Mouse (Mus musculus): ENCODE data around the gene Zfp652. TPM values are rescaled to one million over a fixed set of nuclear protein-coding genes. Genes with fewer than 3 reads are reported as not detected.
A peak's percentile ranks its signal among the peaks of the same experiment; 100 is the strongest.

Gene Zfp652
- polyA plus RNA-seq, 1 experiment from 2014 or later: 20.3 TPM

DNA sequence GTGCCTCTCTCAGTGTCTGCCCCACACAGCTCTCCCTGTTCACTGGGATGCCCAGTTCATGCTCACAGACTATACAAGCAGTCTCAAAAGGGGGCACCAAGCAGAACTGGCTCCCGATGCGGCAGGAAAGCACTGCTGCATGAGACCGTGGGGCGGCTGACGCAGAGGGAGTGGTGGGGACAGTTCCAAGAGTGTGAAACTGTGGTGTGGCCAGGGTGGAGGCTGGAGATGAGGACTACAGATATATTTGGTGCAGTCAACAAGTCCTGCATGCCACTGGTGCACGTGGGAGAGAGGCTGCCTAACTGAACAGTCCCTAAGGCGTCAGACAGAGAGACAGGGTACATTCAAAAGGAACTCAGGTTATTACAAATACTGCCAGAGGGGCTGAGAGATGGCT lies 23.5 kb upstream of the Zfp652 start:
- Histone ChIP-seq H3K36me3 (replicated peaks) (no peaks in the 10 kb centered on the region), H3K27me3 (replicated peaks; ENCODE audit: low read depth, poor library complexity, severe bottlenecking) (no peaks in the 10 kb centered on the region), H3K4me3 (no peak overlapping the region), H3K4me1 (peaks cover 33% of the 10 kb centered on the region), H3K27ac (replicated peaks) (peak overlapping the region; percentile 31), H3K9me3 (no peaks in the 10 kb centered on the region)
- WGBS: 74% methylated on average over 7 of the region's 7 CpGs
- DNase-seq (ENCODE audit: low spot score): no peak

- Histone ChIP-seq H3K27me3 (replicated peaks; ENCODE audit: low read depth, poor library complexity, severe bottlenecking) (no peaks in the 10 kb centered on the region), H3K4me1 (peaks cover 33% of the 10 kb centered on the region), H3K27ac (replicated peaks) (no peak overlapping the region), H3K9me3 (no peaks in the 10 kb centered on the region), H3K36me3 (replicated peaks) (no peaks in the 10 kb centered on the region), H3K4me3 (no peak overlapping the region)
- DNase-seq (ENCODE audit: low spot score): no peak
- WGBS: 90% methylated on average over 3 of the region's 3 CpGs
Observed at GRCm38 (mm10) chr11:95689544-95689943, 22.9 kb upstream of the Zfp652 start.

DNA sequence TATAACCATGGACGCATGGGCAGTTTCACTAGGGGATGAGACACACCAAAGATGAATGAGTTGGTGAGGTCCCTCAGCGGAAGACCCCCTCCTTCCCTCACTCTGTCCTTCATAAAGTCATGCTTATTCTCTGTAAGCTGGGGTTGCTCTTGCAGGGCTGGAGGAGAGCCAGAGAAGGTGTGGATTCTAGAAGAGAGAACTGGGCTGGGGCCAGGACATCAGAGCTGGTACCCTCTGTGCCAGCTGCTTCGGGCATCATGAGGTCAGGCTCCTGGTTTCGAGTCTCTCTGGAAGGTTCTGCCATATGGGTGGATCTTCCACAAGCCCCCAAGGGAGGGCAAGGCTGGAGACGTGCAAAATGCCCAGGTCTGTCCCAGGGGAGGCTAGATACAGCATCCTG lies 13.9 kb upstream of the Zfp652 start:
- Histone ChIP-seq H3K9me3 (no peaks in the 10 kb centered on the region), H3K27me3 (replicated peaks; ENCODE audit: low read depth, poor library complexity, severe bottlenecking) (no peaks in the 10 kb centered on the region), H3K4me3 (no peak overlapping the region), H3K27ac (replicated peaks) (peak overlapping the region; percentile 44; the same call in 1 of the 2 replicates), H3K36me3 (replicated peaks) (no peaks in the 10 kb centered on the region), H3K4me1 (peaks cover 5% of the 10 kb centered on the region)
- 87% methylated on average over 5 of the region's 5 CpGs for WGBS
- DNase-seq (ENCODE audit: low spot score): no peak

GRCm38 (mm10) chr11:95700778-95701739 lies 11.4 kb upstream of the Zfp652 start:
- H3K9me3 ChIP-seq: no peaks in the 10 kb centered on the region
- WGBS: 92% methylated on average over 13 of the region's 13 CpGs

GRCm38 (mm10) chr11:95704032-95704969 lies 8.2 kb upstream of the Zfp652 start:
- H3K27me3 ChIP-seq (replicated peaks; ENCODE audit: low read depth, poor library complexity, severe bottlenecking): no peaks in the 10 kb centered on the region
- no peaks in the 10 kb centered on the region for H3K36me3 ChIP-seq (replicated peaks)
- 91% methylated on average over 12 of the region's 12 CpGs for WGBS
- no peak overlapping the region for H3K27ac ChIP-seq (replicated peaks)
- no peaks in the 10 kb centered on the region for H3K9me3 ChIP-seq
- H3K4me1 ChIP-seq: peaks cover 12% of the 10 kb centered on the region
- no peak overlapping the region for H3K4me3 ChIP-seq
- no peak for DNase-seq (ENCODE audit: low spot score)

More at GRCm38 (mm10) chr11:95700778-95701739, 11.4 kb upstream of the Zfp652 start:
- no peak for DNase-seq (ENCODE audit: low spot score)
- no peak overlapping the region for H3K4me3 ChIP-seq
- H3K27ac ChIP-seq (replicated peaks): no peak overlapping the region
- H3K27me3 ChIP-seq (replicated peaks; ENCODE audit: low read depth, poor library complexity, severe bottlenecking): no peaks in the 10 kb centered on the region
- H3K36me3 ChIP-seq (replicated peaks): no peaks in the 10 kb centered on the region
- H3K4me1 ChIP-seq: peaks cover 5% of the 10 kb centered on the region

DNA sequence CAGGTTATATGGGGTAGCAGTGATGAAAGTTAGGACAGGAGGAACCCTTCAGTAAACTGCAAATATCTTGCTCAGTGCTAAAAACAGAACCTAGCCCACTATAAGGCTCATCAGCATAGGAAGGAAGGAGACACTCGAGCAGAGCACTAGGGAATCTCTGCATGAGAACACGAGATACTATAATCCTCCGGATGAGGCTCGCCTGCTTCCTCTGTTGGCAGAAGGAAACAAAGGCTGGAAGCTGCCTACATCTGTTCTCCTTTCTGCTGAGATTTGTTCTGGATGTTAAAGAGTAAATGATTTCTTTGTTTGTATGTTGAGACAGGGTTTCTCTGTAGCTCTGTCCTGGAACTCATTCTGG lies 7.5 kb upstream of the Zfp652 start:
- no peak overlapping the region for H3K27ac ChIP-seq (replicated peaks)
- no peaks in the 10 kb centered on the region for H3K27me3 ChIP-seq (replicated peaks; ENCODE audit: low read depth, poor library complexity, severe bottlenecking)
- no peak for DNase-seq (ENCODE audit: low spot score)
- H3K4me3 ChIP-seq: no peak overlapping the region
- H3K9me3 ChIP-seq: no peaks in the 10 kb centered on the region
- H3K36me3 ChIP-seq (replicated peaks): no peaks in the 10 kb centered on the region
- peaks cover 12% of the 10 kb centered on the region for H3K4me1 ChIP-seq
- 81% methylated on average over 4 of the region's 4 CpGs for WGBS

- no peak for DNase-seq (ENCODE audit: low spot score)
- no peaks in the 10 kb centered on the region for H3K9me3 ChIP-seq
- H3K27me3 ChIP-seq (replicated peaks; ENCODE audit: low read depth, poor library complexity, severe bottlenecking): no peaks in the 10 kb centered on the region
- H3K36me3 ChIP-seq (replicated peaks): no peaks in the 10 kb centered on the region
- H3K27ac ChIP-seq (replicated peaks): no peak overlapping the region
- 94% methylated on average over 6 of the region's 6 CpGs for WGBS
- H3K4me3 ChIP-seq: no peak overlapping the region
- peaks cover 34% of the 10 kb centered on the region for H3K4me1 ChIP-seq
Observed at GRCm38 (mm10) chr11:95709534-95710040, 2.9 kb upstream of the Zfp652 start.

DNA sequence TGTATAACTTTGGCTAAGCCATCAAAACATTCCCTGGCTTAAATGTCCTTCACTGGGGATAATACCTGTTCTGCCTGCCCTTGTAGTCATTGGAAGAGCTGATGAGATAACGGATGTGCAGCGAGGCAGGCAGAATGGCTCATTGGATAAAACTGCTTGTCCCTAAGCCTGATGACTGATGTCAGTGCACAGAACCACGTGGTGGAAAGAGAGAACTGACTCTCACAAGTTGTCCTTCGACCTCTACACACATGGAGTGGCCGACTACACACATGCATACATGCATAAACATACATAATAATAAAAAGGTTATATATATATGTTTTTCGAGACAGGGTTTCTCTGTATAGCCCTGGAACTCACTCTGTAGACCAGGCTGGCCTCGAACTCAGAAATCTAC lies 2.0 kb upstream of the Zfp652 start:
- WGBS: 82% methylated on average over 7 of the region's 7 CpGs
- no peak for DNase-seq (ENCODE audit: low spot score)
- no peak overlapping the region for H3K4me3 ChIP-seq
- no peaks in the 10 kb centered on the region for H3K36me3 ChIP-seq (replicated peaks)
- peaks cover 42% of the 10 kb centered on the region for H3K4me1 ChIP-seq
- H3K27me3 ChIP-seq (replicated peaks; ENCODE audit: low read depth, poor library complexity, severe bottlenecking): no peaks in the 10 kb centered on the region
- no peaks in the 10 kb centered on the region for H3K9me3 ChIP-seq
- no peak overlapping the region for H3K27ac ChIP-seq (replicated peaks)

- no peaks in the 10 kb centered on the region for H3K9me3 ChIP-seq
- 36% methylated on average over 12 of the region's 12 CpGs for WGBS
- H3K4me1 ChIP-seq: peaks cover 51% of the 10 kb centered on the region
- H3K36me3 ChIP-seq (replicated peaks): no peaks in the 10 kb centered on the region
- peak overlapping the region; percentile 92 for H3K4me3 ChIP-seq
- peak overlapping the region; percentile 98 for H3K27ac ChIP-seq (replicated peaks)
- peak; percentile 34 for DNase-seq (ENCODE audit: low spot score)
- no peaks in the 10 kb centered on the region for H3K27me3 ChIP-seq (replicated peaks; ENCODE audit: low read depth, poor library complexity, severe bottlenecking)
Observed at GRCm38 (mm10) chr11:95712085-95712562, 349 bp upstream of the Zfp652 start.

- H3K4me1 ChIP-seq: peaks cover 40% of the 10 kb centered on the region
- H3K27me3 ChIP-seq (replicated peaks; ENCODE audit: low read depth, poor library complexity, severe bottlenecking): no peaks in the 10 kb centered on the region
- no peak for DNase-seq (ENCODE audit: low spot score)
- peak overlapping the region; percentile 92 for H3K4me3 ChIP-seq
- no peaks in the 10 kb centered on the region for H3K9me3 ChIP-seq
- WGBS: under 1% methylated on average over 49 of the region's 49 CpGs
- no peaks in the 10 kb centered on the region for H3K36me3 ChIP-seq (replicated peaks)
- H3K27ac ChIP-seq (replicated peaks): peak overlapping the region; percentile 98
Observed at GRCm38 (mm10) chr11:95713225-95713810, 845 bp downstream of the Zfp652 start.

- Histone ChIP-seq H3K4me3 (peak overlapping the region; percentile 92), H3K4me1 (peaks cover 39% of the 10 kb centered on the region), H3K27ac (replicated peaks) (peak overlapping the region; percentile 98), H3K9me3 (no peaks in the 10 kb centered on the region), H3K27me3 (replicated peaks; ENCODE audit: low read depth, poor library complexity, severe bottlenecking) (no peaks in the 10 kb centered on the region), H3K36me3 (replicated peaks) (no peaks in the 10 kb centered on the region)
- DNase-seq (ENCODE audit: low spot score): peak; percentile 20
- WGBS: under 1% methylated on average over 13 of the region's 13 CpGs
Observed at GRCm38 (mm10) chr11:95713811-95714241, 1.4 kb downstream of the Zfp652 start.

DNA sequence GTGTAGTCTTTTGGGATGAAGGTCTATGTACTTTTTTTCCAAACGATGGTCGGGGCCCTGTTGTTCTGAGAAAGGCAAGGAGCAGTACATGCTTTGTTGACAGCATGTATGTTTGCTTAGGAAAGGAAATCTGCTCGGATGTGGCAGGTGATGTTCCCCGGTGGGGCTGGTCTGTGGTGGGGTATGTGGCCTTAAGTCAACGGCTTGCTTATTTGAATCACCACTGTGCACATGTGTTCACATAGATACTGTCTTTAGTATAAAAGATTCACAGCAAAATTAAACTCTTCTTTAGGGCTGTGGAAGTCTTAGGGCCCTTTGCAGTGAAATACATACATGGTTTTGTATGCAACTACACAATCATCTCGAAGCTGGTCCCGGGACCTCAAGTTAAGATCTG lies 1.9 kb downstream of the Zfp652 start:
- Histone ChIP-seq H3K9me3 (no peaks in the 10 kb centered on the region), H3K27me3 (replicated peaks; ENCODE audit: low read depth, poor library complexity, severe bottlenecking) (no peaks in the 10 kb centered on the region), H3K4me3 (peak overlapping the region; percentile 92), H3K27ac (replicated peaks) (no peak overlapping the region), H3K4me1 (peaks cover 39% of the 10 kb centered on the region), H3K36me3 (replicated peaks) (no peaks in the 10 kb centered on the region)
- no peak for DNase-seq (ENCODE audit: low spot score)
- WGBS: 50% methylated on average over 7 of the region's 7 CpGs
